Mouse (Mus musculus) small intestine, adult 2 months (tissue): ENCODE measurements around the gene B230217C12Rik.
"Not testable (repeated sequence)": the region's sequence is repeated elsewhere in the genome, so short reads cannot be mapped to it uniquely, and the experiment has no call there.

Experiments used
- CTCF ChIP-seq: fragments of 200-500 bp; IDR thresholded peaks from 2 replicates; pipeline ENCODE4 v1.5.1; 2012; ENCODE audit warnings: low read depth, mild to moderate bottlenecking, control low read depth, inconsistent platforms, low read length, moderate library complexity, mixed read lengths; ENCODE audit not compliant: insufficient replicate concordance, insufficient read length; ENCODE audit errors: extremely low read depth
- POLR2A ChIP-seq: fragments of 200-500 bp; IDR thresholded peaks from 2 replicates; pipeline ENCODE4 v1.6.1; 2012; ENCODE audit warnings: low read depth, mild to moderate bottlenecking, control low read depth, inconsistent platforms, low read length, moderate library complexity

DNA sequence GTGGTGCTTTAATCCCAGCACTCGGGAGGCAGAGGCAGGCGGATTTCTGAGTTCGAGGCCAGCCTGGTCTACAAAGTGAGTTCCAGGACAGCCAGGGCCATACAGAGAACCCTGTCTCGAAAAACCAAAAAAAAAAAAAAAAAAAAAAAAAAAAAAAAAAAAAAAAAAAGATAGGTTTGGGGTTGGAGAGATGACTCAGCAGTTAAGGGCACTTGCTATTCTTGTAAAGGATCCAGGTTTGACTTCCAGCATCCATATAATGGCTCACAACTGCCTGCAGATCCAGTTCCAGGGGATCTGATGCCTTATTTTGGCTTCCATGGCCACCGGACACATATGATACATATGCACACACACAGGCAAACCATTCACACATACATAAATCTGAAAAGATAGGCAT, 31.8 kb downstream of the B230217C12Rik start:
- not testable (repeated sequence) for TF ChIP-seq POLR2A, CTCF
